Mouse (Mus musculus) midbrain, embryonic 16.5 days (tissue): Measurements from ENCODE around the gene Cdh1. TPM values are rescaled to one million over a fixed set of nuclear protein-coding genes. Genes with fewer than 3 reads are reported as not detected.
"Not testable (repeated sequence)": the region's sequence is repeated elsewhere in the genome, so short reads cannot be mapped to it uniquely, and the experiment has no call there.

Source experiments
- ATAC-seq: fragments of 200-750 bp; cut with Nextera tagmentation; 2 replicates; pipeline ENCODE4 v1.8.0; 2017; ENCODE audit warnings: moderate TSS enrichment
- H3K27ac ChIP-seq: fragments of 300-500 bp; sonication (generic); 2 replicates; pipeline ENCODE4 v1.5.1; 2014; ENCODE audit warnings: mild to moderate bottlenecking, low read length, mixed read lengths
- H3K27me3 ChIP-seq: fragments of 300-500 bp; sonication (generic); 2 replicates; pipeline ENCODE4 v1.6.1; 2014; ENCODE audit warnings: low read depth, low read length, mixed read lengths; ENCODE audit not compliant: control insufficient read depth, insufficient read depth
- H3K36me3 ChIP-seq: fragments of 300-500 bp; sonication (generic); 2 replicates; pipeline ENCODE4 v1.6.1; 2014; ENCODE audit warnings: mild to moderate bottlenecking, low read length, moderate library complexity, mixed read lengths; ENCODE audit not compliant: control insufficient read depth, insufficient read depth
- H3K4me1 ChIP-seq: fragments of 300-500 bp; sonication (generic); 2 replicates; pipeline ENCODE4 v1.6.1; 2014; ENCODE audit warnings: mild to moderate bottlenecking, low read length, mixed read lengths; ENCODE audit not compliant: control insufficient read depth, insufficient read depth
- H3K4me2 ChIP-seq: fragments of 300-500 bp; sonication (generic); 2 replicates; pipeline ENCODE4 v1.6.1; 2014; ENCODE audit warnings: mild to moderate bottlenecking, low read length, mixed read lengths
- H3K4me3 ChIP-seq: fragments of 300-500 bp; sonication (generic); 2 replicates; pipeline ENCODE4 v1.5.1; 2014; ENCODE audit warnings: low read depth, mild to moderate bottlenecking, low read length, moderate library complexity, mixed read lengths
- H3K9ac ChIP-seq: fragments of 300-500 bp; sonication (generic); 2 replicates; pipeline ENCODE4 v1.6.1; 2014; ENCODE audit warnings: low read depth, low read length, mixed read lengths
- H3K9me3 ChIP-seq: fragments of 300-500 bp; sonication (generic); replicated peaks from 2 replicates; pipeline ENCODE4 v1.6.1; 2014; ENCODE audit warnings: mild to moderate bottlenecking, low read length, mixed read lengths; ENCODE audit not compliant: control insufficient read depth, poor library complexity, severe bottlenecking
- WGBS: fragments of 180-500 bp; shearing (Covaris S2); extraction: QIAGEN DNeasy Blood & Tissue Kit; methylation state at CpG from one replicate; pipeline ENCODE4 v1.1.7; 2014; 5-methylcytosine and 5-hydroxymethylcytosine counted together
- polyA plus RNA-seq: library from polyadenylated mRNA; unstranded; fragments of >200 nt; fragmentation: Nextera tagmentation; extraction: Ambion mirVana; gene quantifications from 2 replicates; pipeline ENCODE4 v1.2.1, GENCODE M21; 2015

Cdh1 gene
- polyA plus RNA-seq, 1 experiment from 2014 or later, result 4.1 TPM

GRCm38 (mm10) chr8:106571551-106572172, 31.5 kb upstream of the Cdh1 start:
- ATAC-seq, result no peak
- no peaks in the 10 kb centered on the region for H3K9me3 ChIP-seq

DNA sequence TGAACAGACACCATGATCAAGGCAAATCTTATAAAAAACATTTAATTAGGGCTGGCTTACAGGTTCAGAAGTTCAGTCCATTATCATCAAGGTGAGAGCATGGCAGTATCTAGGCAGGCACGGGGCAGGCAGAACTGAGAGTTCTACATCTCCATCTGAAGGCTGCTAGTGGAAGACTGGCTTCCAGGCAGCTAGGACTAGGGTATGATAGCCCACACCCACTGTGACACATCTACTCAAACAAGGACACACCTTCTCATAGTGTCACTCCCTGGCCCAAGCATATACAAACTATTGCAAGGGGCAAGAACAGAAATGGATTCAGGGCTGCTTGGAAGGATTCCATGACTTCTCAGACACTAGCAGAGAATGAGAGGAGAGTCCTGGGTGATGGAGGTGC, 31.0 kb upstream of the Cdh1 start:
- WGBS, result 93% methylated on average over 1 of the region's 1 CpGs
- H3K4me3 ChIP-seq, H3K4me2 ChIP-seq, H3K36me3 ChIP-seq, H3K9me3 ChIP-seq, H3K4me1 ChIP-seq, H3K9ac ChIP-seq, ATAC-seq, H3K27ac ChIP-seq, H3K27me3 ChIP-seq: not testable (repeated sequence)

More at GRCm38 (mm10) chr8:106571551-106572172, 31.5 kb upstream of the Cdh1 start:
- WGBS, result 94% methylated on average over 5 of the region's 5 CpGs
- Histone ChIP-seq H3K4me2 (no peak overlapping the region), H3K4me3 (no peak overlapping the region), H3K9ac (no peak overlapping the region), H3K27ac (no peak overlapping the region), H3K27me3 (no peaks in the 10 kb centered on the region), H3K4me1 (no peaks in the 10 kb centered on the region), H3K36me3 (no peaks in the 10 kb centered on the region)

GRCm38 (mm10) chr8:106573168-106573567, 30.0 kb upstream of the Cdh1 start, which contains the start of gene Gm10073:
Gene Gm10073 (minus strand): TSS chr8:106573461.
- H3K9me3 ChIP-seq, H3K4me1 ChIP-seq, H3K4me2 ChIP-seq, H3K4me3 ChIP-seq, ATAC-seq, H3K27ac ChIP-seq, H3K9ac ChIP-seq, H3K36me3 ChIP-seq, H3K27me3 ChIP-seq: not testable (repeated sequence)
- WGBS, result 45% methylated on average over 20 of the region's 20 CpGs

DNA sequence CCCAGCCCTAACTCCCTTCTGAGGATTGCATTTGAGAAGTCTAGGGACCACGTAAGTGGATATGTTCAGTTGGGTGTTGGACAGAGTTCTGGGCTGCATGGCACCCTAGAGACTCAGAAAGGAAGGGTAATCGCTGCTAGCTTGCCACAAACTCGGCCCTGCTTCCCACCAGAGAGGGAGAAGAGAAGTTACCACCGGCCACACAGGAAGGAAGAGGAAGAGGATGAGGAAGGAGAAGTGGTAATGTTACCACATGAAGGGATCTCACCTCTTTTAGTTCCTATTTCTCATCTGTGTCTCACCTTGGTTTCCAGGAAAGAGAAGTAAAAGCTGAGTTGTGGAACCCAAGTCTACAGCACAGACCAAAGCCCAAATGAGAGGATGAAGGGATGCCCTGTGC, 28.9 kb upstream of the Cdh1 start:
- H3K27me3 ChIP-seq, result no peaks in the 10 kb centered on the region
- 89% methylated on average over 4 of the region's 4 CpGs for WGBS
- no peak overlapping the region for H3K4me2 ChIP-seq
- no peaks in the 10 kb centered on the region for H3K9me3 ChIP-seq
- H3K27ac ChIP-seq, result no peak overlapping the region
- no peaks in the 10 kb centered on the region for H3K36me3 ChIP-seq
- no peak overlapping the region for H3K4me3 ChIP-seq
- no peak overlapping the region for H3K9ac ChIP-seq
- H3K4me1 ChIP-seq, result no peaks in the 10 kb centered on the region
- ATAC-seq, result no peak

GRCm38 (mm10) chr8:106576849-106577555, 26.1 kb upstream of the Cdh1 start:
- ATAC-seq, result no peak
- H3K27ac ChIP-seq, result no peak overlapping the region
- no peaks in the 10 kb centered on the region for H3K36me3 ChIP-seq
- WGBS, result 62% methylated on average over 6 of the region's 6 CpGs
- H3K9ac ChIP-seq, result no peak overlapping the region
- no peak overlapping the region for H3K4me3 ChIP-seq
- no peak overlapping the region for H3K4me2 ChIP-seq
- no peaks in the 10 kb centered on the region for H3K9me3 ChIP-seq
- no peaks in the 10 kb centered on the region for H3K27me3 ChIP-seq
- no peaks in the 10 kb centered on the region for H3K4me1 ChIP-seq

- no peak for ATAC-seq
- 68% methylated on average over 2 of the region's 2 CpGs for WGBS
- Histone ChIP-seq H3K4me3 (no peak overlapping the region), H3K4me2 (no peak overlapping the region), H3K4me1 (no peaks in the 10 kb centered on the region), H3K9me3 (no peaks in the 10 kb centered on the region; the same call in 1 of the 2 replicates), H3K9ac (no peak overlapping the region), H3K27ac (no peak overlapping the region), H3K36me3 (no peaks in the 10 kb centered on the region), H3K27me3 (no peaks in the 10 kb centered on the region)
Measured at GRCm38 (mm10) chr8:106579510-106579909, 23.6 kb upstream of the Cdh1 start.

GRCm38 (mm10) chr8:106581344-106582088, 21.6 kb upstream of the Cdh1 start:
- no peaks in the 10 kb centered on the region for H3K4me1 ChIP-seq
- no peaks in the 10 kb centered on the region; the same call in 1 of the 2 replicates for H3K9me3 ChIP-seq
- H3K27ac ChIP-seq, result no peak overlapping the region
- H3K36me3 ChIP-seq, result no peaks in the 10 kb centered on the region
- no peak overlapping the region for H3K4me2 ChIP-seq
- no peak for ATAC-seq
- H3K9ac ChIP-seq, result no peak overlapping the region
- H3K27me3 ChIP-seq, result no peaks in the 10 kb centered on the region
- 75% methylated on average over 6 of the region's 6 CpGs for WGBS
- H3K4me3 ChIP-seq, result no peak overlapping the region

- no peak for ATAC-seq
- Histone ChIP-seq H3K4me3 (no peak overlapping the region), H3K9ac (no peak overlapping the region), H3K27me3 (no peaks in the 10 kb centered on the region), H3K36me3 (no peaks in the 10 kb centered on the region), H3K9me3 (no peaks in the 10 kb centered on the region; the same call in 1 of the 2 replicates), H3K27ac (no peak overlapping the region), H3K4me1 (no peaks in the 10 kb centered on the region), H3K4me2 (no peak overlapping the region)
- 80% methylated on average over 11 of the region's 11 CpGs for WGBS
Measured at GRCm38 (mm10) chr8:106584942-106585670, 18.0 kb upstream of the Cdh1 start.
